Mouse (Mus musculus) adrenal gland, adult 2 months (tissue): ENCODE measurements around the gene Reg3a. TPM values are rescaled to one million over a fixed set of nuclear protein-coding genes. Genes with fewer than 3 reads are reported as not detected.
"Not testable (repeated sequence)": the region's sequence is repeated elsewhere in the genome, so short reads cannot be mapped to it uniquely, and the experiment has no call there.

Source experiments
- DNase-seq: peaks from one replicate; pipeline ENCODE4 v3.0.0; 2021
- long read RNA-seq: library from polyadenylated mRNA; stranded (forward); transcript quantifications from one replicate; pipeline ENCODE4 v2.0.0, GENCODE M21; 2021
- polyA plus RNA-seq: library from polyadenylated mRNA; depleted of rRNA; stranded (reverse); fragments of >200 nt; gene quantifications from 2 replicates; pipeline ENCODE4 v1.2.3, GENCODE M21; 2012; rRNA removed
- total RNA-seq, 2 experiments: library from RNA; stranded (reverse); gene quantifications; 2 replicates each; pipeline ENCODE4 v1.2.3; 2021

The Reg3a gene
- total RNA-seq (not detected), polyA plus RNA-seq (not detected in 2 replicates)
- long read RNA-seq, result 0 reads

GRCm38 (mm10) chr6:78380409-78380808 is at the start of gene Reg3a:
TSS of gene Reg3a (plus strand) at chr6:78380709.
- DNase-seq, result no peak

- DNase-seq, result no peak
Measured at GRCm38 (mm10) chr6:78331919-78332569, 48.5 kb upstream of the Reg3a start.

DNA sequence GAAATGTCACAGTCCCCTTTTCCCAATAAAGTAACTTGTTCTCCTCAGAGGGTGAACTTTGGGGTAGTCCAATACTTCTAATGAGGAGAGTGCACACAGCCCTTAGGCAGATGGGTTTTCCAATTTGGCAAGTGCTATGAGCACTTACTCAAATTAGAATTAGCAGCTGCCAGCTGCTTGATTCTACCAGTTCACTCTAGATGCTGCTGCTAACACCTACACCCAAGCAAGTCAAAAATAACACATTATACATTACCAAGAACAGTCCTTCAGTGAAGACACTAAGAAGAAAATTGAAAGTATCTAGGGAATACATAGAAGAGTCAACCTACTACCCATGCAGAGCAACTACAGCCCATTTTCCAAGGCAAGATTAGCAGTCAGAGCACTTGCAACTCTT is 40.2 kb upstream of the Reg3a start:
- no peak for DNase-seq

DNA sequence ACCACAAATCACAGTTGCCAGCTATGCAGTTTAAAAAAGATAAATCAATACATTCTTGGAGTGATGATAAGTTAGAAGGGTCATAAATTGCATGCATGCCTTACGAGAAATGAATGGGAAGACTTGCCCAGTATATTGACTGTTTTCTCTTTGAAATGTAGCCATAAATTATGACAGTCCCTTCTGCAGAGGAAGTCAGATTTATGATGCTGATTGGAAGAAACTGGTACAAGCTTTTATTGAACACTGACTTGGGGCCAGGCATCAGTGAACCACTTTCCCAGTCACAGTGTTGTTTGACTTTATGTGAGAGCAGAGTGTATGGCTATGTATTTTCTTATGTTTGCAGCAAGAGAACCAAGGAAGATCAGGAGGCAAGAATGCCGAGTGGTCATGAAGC is 38.8 kb upstream of the Reg3a start:
- DNase-seq, result no peak

DNA sequence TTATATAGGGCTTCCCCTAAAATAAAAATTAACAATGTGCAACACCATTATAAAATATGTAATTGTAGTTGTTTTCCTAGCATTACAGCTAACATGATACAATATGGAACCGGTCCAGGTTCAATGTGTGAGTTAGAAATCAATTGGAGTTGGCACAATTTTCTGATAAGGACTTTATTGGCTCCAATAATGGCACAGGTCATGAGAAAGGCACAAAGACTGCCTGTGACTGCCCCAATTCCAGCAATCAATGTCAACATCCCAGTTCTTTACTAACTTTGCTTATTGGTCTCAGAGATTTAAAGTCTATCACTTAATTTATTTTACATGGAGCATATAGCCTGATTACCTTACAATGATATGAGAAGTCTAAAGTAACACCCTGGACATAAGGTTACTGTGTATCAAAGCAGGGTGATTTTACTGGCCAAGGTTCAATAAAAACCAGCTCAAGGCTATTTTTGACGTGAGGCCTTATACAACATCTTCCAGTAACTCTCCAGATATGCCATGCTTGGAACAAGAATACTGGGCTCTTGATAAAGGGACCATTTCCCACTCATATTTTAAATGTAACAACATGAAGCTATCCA is 18.4 kb upstream of the Reg3a start:
- no peak for DNase-seq

DNA sequence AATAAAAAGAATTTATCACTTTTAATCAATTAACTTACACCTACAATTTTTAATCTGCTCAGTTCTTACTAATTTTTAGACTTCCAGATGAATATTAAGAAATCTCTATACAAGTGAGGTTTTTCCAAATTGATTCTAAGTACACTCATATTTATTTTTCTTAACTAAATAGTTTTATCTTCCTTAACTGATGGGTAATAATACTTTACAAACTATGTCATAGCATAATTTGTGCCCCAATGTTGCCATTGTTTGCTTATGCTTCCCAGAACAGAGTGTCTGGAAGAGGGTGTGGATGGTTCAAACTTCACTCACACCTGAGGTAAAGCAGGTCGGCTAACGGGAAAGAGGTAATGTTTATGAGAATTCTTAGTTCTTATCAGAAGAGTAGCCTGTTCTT is 10.2 kb upstream of the Reg3a start, which contains the start of gene Reg3b:
Reg3b (plus strand) TSS at position 301 of the 400 bp plus-strand sequence.
- no peak for DNase-seq

DNA sequence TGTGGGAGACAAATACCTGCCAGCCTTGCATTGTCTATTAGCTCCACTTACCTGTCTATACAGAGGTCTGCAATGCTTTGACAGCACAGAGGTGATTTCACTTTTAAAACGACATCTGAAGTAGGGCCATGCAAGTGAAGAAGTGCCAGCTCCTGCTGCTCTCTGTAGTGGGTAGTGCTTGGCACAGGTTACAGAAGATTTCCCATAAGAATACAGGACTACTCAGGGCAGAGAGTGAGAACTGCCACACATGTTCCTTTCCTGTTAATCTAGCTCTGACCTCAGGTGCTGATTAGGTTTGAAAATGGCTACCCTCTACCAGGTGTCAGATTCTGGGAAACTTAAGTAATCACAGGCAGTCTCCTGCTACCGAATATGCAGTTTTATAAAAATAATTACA is 1.7 kb upstream of the Reg3a start, which contains the start of gene Reg3d:
Reg3d (minus strand) TSS at position 101 of the 400 bp plus-strand sequence.
- no peak for DNase-seq

DNA sequence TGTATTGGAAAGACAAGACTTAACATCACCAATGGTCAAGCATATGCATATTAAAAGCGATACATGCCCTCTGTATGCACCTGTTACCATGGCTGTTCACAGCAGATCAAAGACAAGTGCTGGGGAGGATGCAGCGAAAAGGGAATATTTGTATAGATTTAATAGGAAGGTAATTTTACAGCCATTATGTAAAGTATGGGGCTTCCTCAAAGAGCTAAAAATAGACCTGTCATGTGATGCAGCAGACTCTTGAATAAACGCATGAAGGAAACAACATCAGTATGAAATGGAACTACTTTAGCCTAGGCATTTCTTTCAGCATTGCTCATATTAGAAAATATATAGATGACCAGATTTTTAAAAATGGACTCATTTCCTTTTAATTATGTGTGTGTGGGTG is 5.1 kb downstream of the Reg3a start:
- DNase-seq, result no peak

- not testable (repeated sequence) for DNase-seq
Measured at GRCm38 (mm10) chr6:78395323-78395722, 14.8 kb downstream of the Reg3a start, which contains the start of gene Reg2. TSS of gene Reg2 (plus strand) at chr6:78395623.

- not testable (repeated sequence) for DNase-seq
Measured at GRCm38 (mm10) chr6:78422411-78422810, 41.9 kb downstream of the Reg3a start, which contains the start of gene Reg1. TSS of gene Reg1 (plus strand) at chr6:78422711.

- no peak for DNase-seq
Measured at GRCm38 (mm10) chr6:78425497-78425896, 45.0 kb downstream of the Reg3a start.

Other genes starting within 250 kb of the Reg3a start
- gene Reg3b, start 10.1 kb upstream of the Reg3a start, total RNA-seq, result not detected
- not detected in 2 replicates for gene Reg3b, start 10.1 kb upstream of the Reg3a start, polyA plus RNA-seq
- gene Reg3d, start 1.8 kb upstream of the Reg3a start, total RNA-seq, result not detected
- not detected in 2 replicates for gene Reg3d, start 1.8 kb upstream of the Reg3a start, polyA plus RNA-seq
- gene Reg2, start 14.9 kb downstream of the Reg3a start, total RNA-seq, result not detected
- gene Reg2, start 14.9 kb downstream of the Reg3a start, polyA plus RNA-seq, result not detected in 2 replicates
- not detected for gene Reg1, start 42.0 kb downstream of the Reg3a start, total RNA-seq
- gene Reg1, start 42.0 kb downstream of the Reg3a start, polyA plus RNA-seq, result 0.24 TPM in 1 of 2 replicates, not detected in the other
- not detected for gene Reg3g, start 88.2 kb downstream of the Reg3a start, total RNA-seq
- not detected in 2 replicates for gene Reg3g, start 88.2 kb downstream of the Reg3a start, polyA plus RNA-seq